Mouse (Mus musculus) hindbrain, postnatal 0 days (tissue): ENCODE results near the gene Trim2. TPM values are rescaled to one million over a fixed set of nuclear protein-coding genes. Genes with fewer than 3 reads are reported as not detected.

Source experiments
- ATAC-seq: fragments of 200-750 bp; cut with Nextera tagmentation; 2 replicates; pipeline ENCODE4 v1.8.0; 2017; ENCODE audit warnings: mild to moderate bottlenecking, moderate TSS enrichment, moderate library complexity
- DNase-seq: peaks from one replicate; pipeline ENCODE4 v3.0.0-alpha.2; 2015; ENCODE audit warnings: low spot score
- H3K27ac ChIP-seq: fragments of 300-500 bp; sonication (generic); 2 replicates; pipeline ENCODE4 v1.5.1; 2014; ENCODE audit warnings: mild to moderate bottlenecking
- H3K27me3 ChIP-seq: fragments of 300-500 bp; sonication (generic); 2 replicates; pipeline ENCODE4 v1.6.1; 2014; ENCODE audit warnings: low read length, mixed read lengths; ENCODE audit not compliant: insufficient read depth
- H3K36me3 ChIP-seq: fragments of 300-500 bp; sonication (generic); 2 replicates; pipeline ENCODE4 v1.6.1; 2014; ENCODE audit warnings: low read length, mixed read lengths; ENCODE audit not compliant: insufficient read depth
- H3K4me1 ChIP-seq: fragments of 300-500 bp; sonication (generic); 2 replicates; pipeline ENCODE4 v1.6.1; 2014; ENCODE audit warnings: antibody characterized with exemption, low read length, mixed read lengths; ENCODE audit not compliant: insufficient read depth
- H3K4me2 ChIP-seq: fragments of 300-500 bp; sonication (generic); 2 replicates; pipeline ENCODE4 v1.6.1; 2014; ENCODE audit warnings: low read depth, mild to moderate bottlenecking, low read length, moderate library complexity, mixed read lengths
- H3K4me3 ChIP-seq: fragments of 300-500 bp; sonication (generic); 2 replicates; pipeline ENCODE4 v1.5.1; 2014; ENCODE audit warnings: low read length
- H3K9ac ChIP-seq: fragments of 300-500 bp; sonication (generic); replicated peaks from 2 replicates; pipeline ENCODE4 v1.6.1; 2014; ENCODE audit warnings: mild to moderate bottlenecking, low read length, moderate library complexity, mixed read lengths
- H3K9me3 ChIP-seq: fragments of 300-500 bp; sonication (generic); 2 replicates; pipeline ENCODE4 v1.6.1; 2016; ENCODE audit warnings: low read length, mixed read lengths
- CTCF ChIP-seq: IDR thresholded peaks from 2 replicates; pipeline ENCODE4 v1.5.1; 2016; ENCODE audit warnings: antibody characterized with exemption, control low read depth, low read depth
- WGBS: fragments of 180-500 bp; shearing (Covaris S2); extraction: QIAGEN DNeasy Blood & Tissue Kit; methylation state at CpG from one replicate; pipeline ENCODE4 v1.1.7; 2014; 5-methylcytosine and 5-hydroxymethylcytosine counted together
- polyA plus RNA-seq: library from polyadenylated mRNA; unstranded; fragments of >200 nt; fragmentation: Nextera tagmentation; extraction: Ambion mirVana; gene quantifications from 2 replicates; pipeline ENCODE4 v1.2.1, GENCODE M21; 2015
- total RNA-seq: library from RNA; depleted of rRNA; stranded (reverse); fragments of >200 nt; gene quantifications from 2 replicates; pipeline ENCODE4 v1.2.3, GENCODE M21; 2014

Gene Trim2
- total and polyA plus RNA-seq, 2 experiments from 2014 or later = 130 to 236 TPM

GRCm38 (mm10) chr3:84228911-84229310 is 77.8 kb downstream of the Trim2 start:
- Histone ChIP-seq H3K9ac (no peak overlapping the region; the same call in 1 of the 2 replicates), H3K27ac (no peak overlapping the region)
- 11% methylated on average over 15 of the region's 15 CpGs for WGBS

DNA sequence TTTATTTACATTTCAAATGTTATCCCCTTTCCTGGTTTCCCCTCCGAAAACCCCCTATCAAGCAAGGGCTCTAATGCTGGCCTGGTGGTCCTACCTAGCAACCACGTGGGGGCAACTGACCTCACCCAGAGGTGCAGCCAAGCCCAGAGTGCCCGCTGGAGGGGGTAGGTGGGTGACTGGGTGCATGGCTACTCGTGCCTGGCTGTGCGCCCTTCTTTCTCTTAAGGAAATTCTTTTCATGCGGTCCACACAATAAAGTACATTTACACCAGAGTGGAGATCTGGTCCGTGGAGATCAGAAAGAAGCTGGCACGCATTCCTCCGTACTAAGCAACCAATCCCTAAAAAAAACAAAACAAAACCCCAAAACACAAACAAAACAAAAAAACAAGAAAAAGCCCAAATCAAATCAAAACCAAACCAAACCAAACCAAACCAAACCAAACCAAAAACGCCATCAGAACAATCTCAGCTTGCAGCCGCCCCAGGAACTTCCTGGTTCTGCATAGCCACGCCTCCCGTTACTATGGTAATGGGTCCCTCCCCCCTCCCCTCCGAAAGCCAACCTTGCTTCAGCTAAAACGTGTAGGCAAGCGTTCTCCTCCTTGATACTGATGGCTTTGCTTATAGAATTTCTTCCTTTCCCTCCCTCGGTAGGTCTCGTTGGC is 78.3 kb downstream of the Trim2 start:
- peak overlapping the region; percentile 42; the same call in 1 of the 2 replicates for H3K9ac ChIP-seq
- ATAC-seq (peak; percentile 88), DNase-seq (peak; percentile 93)
- WGBS = under 1% methylated on average over 18 of the region's 18 CpGs
- peak overlapping the region; percentile 65; the same call in 1 of the 2 replicates for H3K27ac ChIP-seq
- H3K4me2 ChIP-seq = peak overlapping the region; percentile 81
- H3K4me3 ChIP-seq = peak overlapping the region; percentile 41
- peaks cover 11% of the 10 kb centered on the region for H3K4me1 ChIP-seq
- no peaks in the 10 kb centered on the region for H3K36me3 ChIP-seq
- H3K9me3 ChIP-seq = no peaks in the 10 kb centered on the region
- TF ChIP-seq CTCF = peak; percentile 39; the same call in 1 of the 2 replicates
- H3K27me3 ChIP-seq = no peaks in the 10 kb centered on the region

More at GRCm38 (mm10) chr3:84228911-84229310, 77.8 kb downstream of the Trim2 start:
- TF ChIP-seq CTCF = no peak
- Histone ChIP-seq H3K27me3 (no peaks in the 10 kb centered on the region), H3K36me3 (no peaks in the 10 kb centered on the region), H3K4me3 (peak overlapping the region; percentile 41), H3K9me3 (no peaks in the 10 kb centered on the region), H3K4me2 (peak overlapping the region; percentile 81), H3K4me1 (peaks cover 11% of the 10 kb centered on the region)
- ATAC-seq = peak; percentile 55
- peak; percentile 59 for DNase-seq

DNA sequence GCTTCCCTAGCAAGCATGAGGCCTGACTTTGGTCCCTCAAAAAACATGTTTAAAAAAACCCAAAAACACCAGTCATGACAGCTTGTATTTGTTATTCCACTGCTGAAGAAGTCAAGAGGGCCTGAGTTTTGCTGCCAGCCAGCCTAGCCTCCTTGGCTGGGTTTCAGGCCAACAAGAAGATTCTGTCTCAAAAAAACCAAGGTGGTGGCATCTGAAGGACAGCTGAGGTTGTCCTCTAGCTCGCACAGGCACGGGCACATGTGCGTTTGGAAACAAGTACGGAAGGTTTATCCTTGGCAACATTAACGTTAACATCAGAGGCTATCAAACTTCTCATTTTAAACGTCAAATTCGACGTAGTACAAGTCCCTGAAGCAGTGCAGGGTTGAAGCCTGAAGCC is 79.0 kb downstream of the Trim2 start:
- peak overlapping the region; percentile 25; the same call in 1 of the 2 replicates for H3K4me2 ChIP-seq
- 35% methylated on average over 8 of the region's 8 CpGs for WGBS
- no peak for ATAC-seq
- no peak overlapping the region for H3K27ac ChIP-seq
- H3K36me3 ChIP-seq = no peaks in the 10 kb centered on the region
- H3K27me3 ChIP-seq = no peaks in the 10 kb centered on the region
- H3K4me3 ChIP-seq = no peak overlapping the region
- peaks cover 11% of the 10 kb centered on the region for H3K4me1 ChIP-seq
- H3K9ac ChIP-seq = no peak overlapping the region
- H3K9me3 ChIP-seq = no peaks in the 10 kb centered on the region
- no peak for TF ChIP-seq CTCF
- no peak for DNase-seq

- Histone ChIP-seq H3K4me3 (no peak overlapping the region), H3K27ac (no peak overlapping the region), H3K4me2 (no peak overlapping the region), H3K4me1 (peaks cover 5% of the 10 kb centered on the region; the same call in 1 of the 2 replicates), H3K9ac (no peak overlapping the region), H3K27me3 (no peaks in the 10 kb centered on the region), H3K9me3 (no peaks in the 10 kb centered on the region), H3K36me3 (no peaks in the 10 kb centered on the region)
- ATAC-seq (no peak), DNase-seq (no peak)
- TF ChIP-seq CTCF = peak; percentile 51
- WGBS = 10% methylated on average over 2 of the region's 2 CpGs
Measured at GRCm38 (mm10) chr3:84224982-84225381, 81.7 kb downstream of the Trim2 start.

DNA sequence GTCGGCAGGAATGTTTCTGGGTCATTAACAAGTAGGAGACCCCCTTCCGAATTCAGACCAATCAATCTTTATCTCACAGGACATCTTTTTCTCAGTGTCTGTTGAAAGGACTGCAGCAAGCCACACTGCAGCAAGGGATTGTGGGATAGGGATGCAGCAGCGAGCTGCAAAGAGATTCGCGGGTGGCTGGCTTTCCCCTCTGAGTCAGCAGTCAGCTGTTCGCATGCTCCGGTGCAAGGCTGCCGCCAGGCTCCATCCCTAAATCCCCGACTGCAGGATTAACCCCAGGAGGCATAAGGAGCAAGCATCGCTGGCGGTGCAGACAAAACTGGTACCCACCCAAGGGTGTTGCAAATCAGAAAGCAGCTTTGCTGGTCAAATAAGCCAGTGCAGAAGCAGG is 85.9 kb downstream of the Trim2 start:
- peak overlapping the region; percentile 93 for H3K27ac ChIP-seq
- no peaks in the 10 kb centered on the region for H3K36me3 ChIP-seq
- H3K4me1 ChIP-seq = peaks cover 28% of the 10 kb centered on the region
- peak overlapping the region; percentile 83 for H3K4me2 ChIP-seq
- H3K4me3 ChIP-seq = peak overlapping the region; percentile 65
- no peak; the same call in 1 of the 2 replicates for TF ChIP-seq CTCF
- 0% methylated on average over 11 of the region's 11 CpGs for WGBS
- ATAC-seq = peak; percentile 89
- H3K27me3 ChIP-seq = no peaks in the 10 kb centered on the region
- H3K9ac ChIP-seq = peak overlapping the region; percentile 79
- no peaks in the 10 kb centered on the region for H3K9me3 ChIP-seq
- peak; percentile 91 for DNase-seq

- H3K9ac ChIP-seq = peak overlapping the region; percentile 79
- peak overlapping the region; percentile 93 for H3K27ac ChIP-seq
- H3K9me3 ChIP-seq = no peaks in the 10 kb centered on the region
- ATAC-seq (peak; percentile 24), DNase-seq (peak; percentile 33)
- TF ChIP-seq CTCF = no peak
- H3K4me3 ChIP-seq = peak overlapping the region; percentile 65
- WGBS = under 1% methylated on average over 9 of the region's 9 CpGs
- H3K4me2 ChIP-seq = peak overlapping the region; percentile 83
- H3K36me3 ChIP-seq = no peaks in the 10 kb centered on the region
- H3K27me3 ChIP-seq = no peaks in the 10 kb centered on the region
- H3K4me1 ChIP-seq = peaks cover 30% of the 10 kb centered on the region
Measured at GRCm38 (mm10) chr3:84220326-84220725, 86.4 kb downstream of the Trim2 start.
